Mouse (Mus musculus) thymus, adult 2 months (tissue): Measurements from ENCODE around the gene Antxr2. TPM values are rescaled to one million over a fixed set of nuclear protein-coding genes. Genes with fewer than 3 reads are reported as not detected.

Experiments
- DNase-seq: peaks from one replicate; pipeline ENCODE4 v3.0.0; 2021
- H3K27ac ChIP-seq: fragments of 200-500 bp; 2 replicates; pipeline ENCODE4 v1.5.1; 2012; ENCODE audit warnings: low read length, control low read depth; ENCODE audit not compliant: control insufficient read depth, insufficient read depth
- H3K27me3 ChIP-seq: fragments of 200-500 bp; 2 replicates; pipeline ENCODE4 v1.6.1; 2012; ENCODE audit warnings: mild to moderate bottlenecking, low read length, moderate library complexity, mixed read lengths; ENCODE audit not compliant: control insufficient read depth, insufficient read depth
- H3K36me3 ChIP-seq: fragments of 200-500 bp; 2 replicates; pipeline ENCODE4 v1.6.1; 2012; ENCODE audit warnings: mild to moderate bottlenecking, low read length, moderate library complexity; ENCODE audit not compliant: control insufficient read depth, insufficient read depth
- H3K4me1 ChIP-seq: fragments of 200-500 bp; replicated peaks from 2 replicates; pipeline ENCODE4 v1.6.1; 2012; ENCODE audit warnings: low read length; ENCODE audit not compliant: control insufficient read depth, insufficient read depth
- H3K4me3 ChIP-seq: fragments of 200-500 bp; 2 replicates; pipeline ENCODE4 v1.5.1; 2012; ENCODE audit warnings: mild to moderate bottlenecking, low read length, control low read depth, moderate library complexity; ENCODE audit not compliant: control insufficient read depth, insufficient read depth
- CTCF ChIP-seq: fragments of 200-500 bp; IDR thresholded peaks from 2 replicates; pipeline ENCODE4 v1.5.1; 2012; ENCODE audit warnings: mild to moderate bottlenecking, control low read depth, low read length, moderate library complexity, borderline replicate concordance; ENCODE audit not compliant: control insufficient read depth, poor library complexity, insufficient read depth; ENCODE audit errors: extremely low read depth
- POLR2A ChIP-seq: fragments of 200-500 bp; IDR thresholded peaks from 2 replicates; pipeline ENCODE4 v1.6.1; 2012; ENCODE audit warnings: mild to moderate bottlenecking, low read length, control low read depth, moderate library complexity; ENCODE audit not compliant: control insufficient read depth, poor library complexity, insufficient read depth; ENCODE audit errors: extremely low read depth
- WGBS: fragments of 180-500 bp; shearing (Covaris S2); methylation state at CpG from one replicate; pipeline ENCODE4 v1.1.7; 2018; 5-methylcytosine and 5-hydroxymethylcytosine counted together
- polyA plus RNA-seq: library from polyadenylated mRNA; depleted of rRNA; stranded (reverse); fragments of >200 nt; gene quantifications from 2 replicates; pipeline ENCODE4 v1.2.3, GENCODE M21; 2012

Antxr2 gene
- polyA plus RNA-seq, 1 experiment = 4.5 TPM

DNA sequence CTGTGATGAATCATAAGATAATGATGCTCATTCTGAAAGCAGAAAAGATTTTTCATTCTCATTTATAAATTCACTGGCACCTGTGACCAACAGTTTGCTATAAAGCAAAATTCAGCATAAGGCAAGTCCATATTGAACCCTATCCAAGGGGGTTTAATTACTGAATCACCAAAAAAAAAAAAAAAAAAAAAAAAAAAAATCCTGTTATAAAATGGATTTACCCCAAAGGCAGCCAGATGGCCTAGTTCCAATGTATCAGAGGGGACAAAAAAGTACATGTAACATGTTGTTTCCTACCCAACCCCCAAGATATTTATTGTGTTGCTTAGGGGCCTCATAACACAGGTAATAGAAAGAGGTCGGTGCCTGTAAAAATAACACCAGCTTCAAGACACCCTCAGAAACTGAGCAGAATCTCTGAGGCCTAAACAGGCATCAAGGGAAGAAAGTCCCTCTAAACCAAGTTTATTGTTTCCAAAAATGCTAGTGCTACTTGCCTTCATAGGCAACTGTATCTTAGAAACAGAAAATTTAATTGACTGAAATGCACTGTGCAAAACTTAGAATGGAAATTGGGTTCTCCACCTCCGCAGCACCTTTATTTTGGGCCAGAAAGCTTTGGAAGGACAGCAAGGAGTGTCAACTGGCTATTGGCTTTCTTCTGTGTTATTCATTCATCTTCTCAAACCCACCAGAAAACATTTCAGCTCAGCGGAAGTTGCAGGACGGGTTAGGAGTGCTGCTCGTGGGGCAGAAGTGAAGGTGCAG, 178.7 kb downstream of the Antxr2 start:
- TF ChIP-seq POLR2A (no peak), CTCF (no peak)
- Histone ChIP-seq H3K4me1 (no peaks in the 10 kb centered on the region), H3K27me3 (no peaks in the 10 kb centered on the region), H3K4me3 (no peak overlapping the region), H3K36me3 (no peaks in the 10 kb centered on the region), H3K27ac (no peak overlapping the region)
- no peak for DNase-seq
- 95% methylated on average over 5 of the region's 5 CpGs for WGBS

DNA sequence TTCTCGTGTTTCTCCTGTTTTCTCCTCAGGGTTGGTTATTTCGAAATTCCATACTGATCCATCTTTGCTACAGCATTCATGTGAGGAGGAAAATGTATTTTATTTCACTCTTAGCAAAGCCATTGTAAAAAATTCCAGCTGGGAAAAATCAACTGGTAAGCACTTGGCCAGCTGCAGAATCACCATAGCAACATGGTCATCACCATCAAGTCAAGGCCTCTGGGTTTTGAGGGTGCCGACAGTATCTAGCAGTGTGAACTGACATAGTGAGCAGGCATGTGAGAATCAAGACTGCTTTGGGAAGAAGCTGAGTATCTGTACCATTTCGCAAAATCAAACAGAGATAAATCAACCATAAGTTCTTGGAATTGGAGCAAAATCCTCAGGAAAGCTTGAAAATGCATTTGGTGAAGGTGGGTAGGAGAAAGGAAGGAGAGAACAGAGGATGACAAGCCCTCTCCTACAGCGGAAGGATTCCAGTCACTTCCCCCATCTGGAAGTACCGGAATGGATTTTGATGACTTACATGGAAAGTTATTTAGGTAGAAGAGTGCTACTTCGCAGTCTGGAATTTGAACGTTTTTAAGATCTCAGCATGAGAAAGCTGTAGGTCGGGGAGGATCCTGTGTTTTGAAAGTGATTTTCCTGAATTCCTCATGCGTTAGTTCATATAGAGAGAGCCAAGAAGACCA, 183.5 kb downstream of the Antxr2 start:
- no peak for DNase-seq
- Histone ChIP-seq H3K36me3 (no peaks in the 10 kb centered on the region), H3K4me1 (no peaks in the 10 kb centered on the region), H3K27me3 (no peaks in the 10 kb centered on the region), H3K4me3 (no peak overlapping the region), H3K27ac (no peak overlapping the region)
- TF ChIP-seq CTCF (no peak), POLR2A (no peak)
- WGBS = 93% methylated on average over 10 of the region's 10 CpGs

DNA sequence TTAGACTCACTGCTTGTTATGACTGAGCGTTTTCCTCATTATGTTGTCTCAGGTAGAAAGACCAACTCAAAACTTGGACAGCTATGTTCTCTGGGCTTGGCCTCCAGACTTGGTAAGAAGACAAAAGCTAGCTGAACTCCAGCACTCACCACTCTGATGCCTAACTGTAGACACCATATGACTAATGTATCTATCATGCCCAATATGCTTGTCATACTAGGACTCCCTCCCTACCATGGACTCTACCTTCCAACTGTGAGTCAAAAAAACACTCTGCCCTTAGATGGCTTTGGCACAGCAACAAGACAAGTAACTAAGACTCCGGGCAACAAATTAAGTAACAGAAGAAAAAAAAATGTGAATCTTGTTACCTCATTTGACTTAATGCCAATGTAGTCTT, 184.3 kb downstream of the Antxr2 start:
- no peak for TF ChIP-seq POLR2A
- no peak for TF ChIP-seq CTCF
- no peaks in the 10 kb centered on the region for H3K27me3 ChIP-seq
- H3K4me3 ChIP-seq = no peak overlapping the region
- DNase-seq = no peak
- H3K4me1 ChIP-seq = no peaks in the 10 kb centered on the region
- H3K36me3 ChIP-seq = no peaks in the 10 kb centered on the region
- WGBS = 93% methylated on average over 2 of the region's 2 CpGs
- H3K27ac ChIP-seq = no peak overlapping the region

- Histone ChIP-seq H3K36me3 (no peaks in the 10 kb centered on the region), H3K4me1 (no peaks in the 10 kb centered on the region), H3K27ac (no peak overlapping the region), H3K27me3 (no peaks in the 10 kb centered on the region), H3K4me3 (no peak overlapping the region)
- no peak for TF ChIP-seq CTCF
- 2% methylated on average over 1 of the region's 1 CpGs for WGBS
- no peak for DNase-seq
Measured at GRCm38 (mm10) chr5:97842016-97842415, 188.8 kb downstream of the Antxr2 start.

GRCm38 (mm10) chr5:97839924-97840279, 190.9 kb downstream of the Antxr2 start:
- DNase-seq = no peak
- Histone ChIP-seq H3K4me1 (no peaks in the 10 kb centered on the region), H3K27ac (no peak overlapping the region), H3K4me3 (no peak overlapping the region), H3K36me3 (no peaks in the 10 kb centered on the region), H3K27me3 (no peaks in the 10 kb centered on the region)
- TF ChIP-seq CTCF = no peak
- no peak for TF ChIP-seq POLR2A

- no peak for TF ChIP-seq CTCF
- TF ChIP-seq POLR2A = no peak
- Histone ChIP-seq H3K4me1 (no peaks in the 10 kb centered on the region), H3K27ac (no peak overlapping the region), H3K4me3 (no peak overlapping the region), H3K27me3 (no peaks in the 10 kb centered on the region), H3K36me3 (no peaks in the 10 kb centered on the region)
- DNase-seq = no peak
- WGBS = 92% methylated on average over 3 of the region's 3 CpGs
Measured at GRCm38 (mm10) chr5:97839271-97839923, 191.4 kb downstream of the Antxr2 start.
